Mouse (Mus musculus) gastrocnemius, adult 2 months (tissue): ENCODE measurements around the gene Eif2a. TPM values are rescaled to one million over a fixed set of nuclear protein-coding genes. Genes with fewer than 3 reads are reported as not detected.
"Not testable (repeated sequence)": the region's sequence is repeated elsewhere in the genome, so short reads cannot be mapped to it uniquely, and the experiment has no call there.

Experiments used
- DNase-seq: peaks from one replicate; pipeline ENCODE4 v3.0.0; 2022
- H3K27ac ChIP-seq: fragments of 200-600 bp; 2 replicates; pipeline ENCODE4 v1.8.1; 2022; ENCODE audit warnings: mild to moderate bottlenecking
- H3K4me3 ChIP-seq: fragments of 200-600 bp; 2 replicates; pipeline ENCODE4 v1.8.1; 2022; ENCODE audit warnings: mild to moderate bottlenecking, moderate library complexity
- CTCF ChIP-seq: fragments of 200-600 bp; IDR thresholded peaks from 2 replicates; pipeline ENCODE4 v1.8.1; 2022; ENCODE audit warnings: antibody characterized with exemption, mild to moderate bottlenecking, moderate library complexity
- intact Hi-C: fragments of 180-260 bp; cut with DNase I; formaldehyde crosslinking; loops from one replicate; pipeline ENCODE4 v1.15.1; 2025
- total RNA-seq, 2 experiments: library from RNA; stranded (reverse); gene quantifications; 2 replicates each; pipeline ENCODE4 v1.2.3; 2021

Gene Eif2a
- total RNA-seq, 2 experiments from 2014 or later = 48.9 to 54.8 TPM

DNA sequence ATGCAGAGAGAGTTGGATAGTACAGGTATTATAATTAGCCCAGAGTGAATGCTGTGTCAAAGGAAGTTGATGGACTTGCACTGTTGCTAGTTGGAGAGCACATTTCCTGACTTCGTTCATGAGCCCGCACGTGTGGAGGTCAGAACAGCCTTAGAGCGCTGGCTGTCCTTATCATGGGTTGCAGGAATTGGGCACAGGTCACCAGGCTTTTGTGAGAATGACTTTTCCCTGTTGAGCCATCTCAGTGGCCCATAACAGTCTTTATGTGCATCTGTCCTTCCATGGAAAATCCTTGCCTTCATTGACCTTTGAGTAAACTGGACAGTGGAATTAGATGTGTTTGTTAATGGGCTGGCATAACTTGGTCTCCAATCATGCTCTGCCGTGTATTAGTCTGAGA lies 56.7 kb downstream of the Eif2a start:
- intact Hi-C loops = no loop called here
- Histone ChIP-seq H3K4me3 (no peak overlapping the region), H3K27ac (peak overlapping the region; percentile 0; the same call in 1 of the 2 replicates)
- no peak for TF ChIP-seq CTCF
- no peak for DNase-seq

DNA sequence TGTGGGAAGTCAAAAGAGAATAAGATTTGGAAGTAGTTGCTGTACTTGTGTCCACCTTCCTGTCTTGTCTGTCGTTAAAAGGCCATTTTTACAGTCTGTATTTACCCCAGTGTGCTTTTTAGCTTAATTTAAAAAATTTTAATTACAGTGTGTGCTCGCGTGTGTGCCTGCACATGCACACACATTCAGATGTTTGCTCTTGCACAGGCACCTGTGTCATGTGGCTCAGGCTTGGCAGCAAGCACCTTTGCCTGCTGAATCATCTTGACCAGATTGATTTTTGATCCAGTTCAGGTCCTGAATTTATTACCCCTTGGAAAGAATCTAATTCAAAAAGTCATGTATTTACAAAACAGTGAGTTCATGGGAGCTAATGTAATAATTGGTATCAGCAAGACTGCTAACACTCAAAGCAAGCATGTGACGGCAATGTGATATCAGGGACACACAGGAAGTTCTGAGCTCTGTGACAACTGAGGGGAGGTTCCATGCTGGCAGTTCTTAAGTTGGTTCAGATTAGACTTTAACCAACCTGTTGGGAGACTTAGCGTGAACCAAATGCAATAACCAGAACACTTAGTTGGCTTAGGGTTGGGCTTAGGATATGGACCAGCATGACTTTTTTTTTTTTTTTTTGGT lies 57.3 kb downstream of the Eif2a start:
- H3K4me3 ChIP-seq = no peak overlapping the region
- peak overlapping the region; percentile 0; the same call in 1 of the 2 replicates for H3K27ac ChIP-seq
- TF ChIP-seq CTCF = no peak
- intact Hi-C loops = no loop called here
- DNase-seq = no peak

DNA sequence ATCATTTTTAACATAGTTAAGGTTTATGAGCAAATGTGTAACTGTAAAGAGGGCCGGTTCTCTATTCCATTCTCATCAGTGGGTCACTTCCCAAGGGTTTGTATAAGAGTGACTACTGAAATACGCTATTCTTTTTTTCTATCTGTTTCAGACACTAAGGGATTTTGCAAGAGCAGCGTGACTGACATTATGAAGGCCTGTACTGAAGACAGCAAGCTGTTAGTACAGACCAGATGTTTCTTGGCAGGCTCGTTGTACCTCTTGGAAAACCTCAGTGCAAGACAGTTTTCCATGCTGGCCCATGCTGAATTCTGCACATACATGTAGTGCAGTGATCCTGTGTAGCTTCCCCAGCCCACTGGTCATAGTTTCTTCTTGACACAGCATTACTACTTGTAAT lies 64.9 kb downstream of the Eif2a start:
- intact Hi-C loops, H3K4me3 ChIP-seq, DNase-seq, H3K27ac ChIP-seq: not testable (repeated sequence)

DNA sequence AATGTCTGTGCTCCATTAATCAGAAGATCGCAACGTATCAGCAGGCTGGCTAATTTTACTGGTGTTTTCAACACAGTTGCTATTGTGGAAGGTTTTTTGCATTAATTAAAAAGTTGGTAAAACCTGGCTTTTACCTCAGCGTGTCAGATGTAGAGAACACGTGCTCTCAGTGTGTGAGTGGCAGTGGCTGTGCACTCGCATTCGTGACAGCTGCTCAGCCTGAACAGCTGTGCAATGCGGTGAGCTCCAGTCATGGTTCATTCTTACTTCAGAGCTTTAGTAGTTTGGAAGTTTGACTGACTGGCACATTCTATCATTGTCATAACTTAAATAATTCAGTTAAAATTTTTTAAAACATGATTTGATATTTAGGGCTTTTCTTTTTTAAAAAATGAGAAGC lies 67.0 kb downstream of the Eif2a start:
- H3K27ac ChIP-seq, intact Hi-C loops, DNase-seq, H3K4me3 ChIP-seq: not testable (repeated sequence)

DNA sequence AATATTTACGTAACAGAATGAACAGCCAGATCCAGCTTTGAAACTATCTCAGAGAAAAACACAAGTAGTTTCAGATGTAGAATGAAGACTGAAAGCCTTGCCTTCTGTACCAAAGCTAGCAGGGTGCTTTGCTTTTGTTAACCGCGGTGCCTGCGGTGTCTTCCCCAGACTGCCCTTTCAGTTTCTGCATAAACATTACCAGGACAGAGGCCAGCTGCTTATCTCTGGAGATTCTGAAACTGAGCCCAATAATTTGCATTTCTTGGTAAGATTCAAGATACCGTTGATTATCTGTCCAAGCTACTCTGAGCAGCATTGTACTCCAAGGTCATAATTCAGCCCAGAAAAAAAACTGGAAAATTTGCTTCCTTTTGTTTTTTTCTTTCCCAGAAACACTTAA lies 68.0 kb downstream of the Eif2a start:
- DNase-seq = no peak
- Histone ChIP-seq H3K27ac (no peak overlapping the region), H3K4me3 (no peak overlapping the region)
- TF ChIP-seq CTCF = no peak
- intact Hi-C loops = no loop called here

Other genes starting within 250 kb of the Eif2a start
- 10 to 100 TPM; 22.6 to 22.9 TPM for gene Tsc22d2, start 111.1 kb upstream of the Eif2a start, total RNA-seq
- gene Serp1, start 71 bp downstream of the Eif2a start, total RNA-seq = 1 to 10 TPM; 6.4 to 8.0 TPM
- gene Selenot, start 50.8 kb downstream of the Eif2a start, total RNA-seq = 100 to 1,000 TPM; 119 to 136 TPM
- gene Erich6, start 111.4 kb downstream of the Eif2a start, total RNA-seq = not detected
- 10 to 100 TPM in 1 of 2 experiments, 1 to 10 TPM in 1; 8.3 to 11.8 TPM for gene Siah2, start 166.6 kb downstream of the Eif2a start, total RNA-seq